Mouse (Mus musculus) R1 (cell line): ENCODE data around the gene Fkbp8.

Experiments used
- DNase-seq: peaks from one replicate; pipeline ENCODE4 v3.0.0-alpha.2; 2018; ENCODE audit warnings: low read depth, low spot score

Gene Fkbp8

GRCm38 (mm10) chr8:70555079-70555747 lies 27.7 kb downstream of the Fkbp8 start:
- peak; percentile 79 for DNase-seq

GRCm38 (mm10) chr8:70558334-70558733 lies 30.8 kb downstream of the Fkbp8 start:
- DNase-seq, result peak; percentile 21

GRCm38 (mm10) chr8:70558983-70559382 lies 31.5 kb downstream of the Fkbp8 start:
- DNase-seq, result peak; percentile 54

GRCm38 (mm10) chr8:70560096-70560495 lies 32.6 kb downstream of the Fkbp8 start:
- peak; percentile 36 for DNase-seq

DNA sequence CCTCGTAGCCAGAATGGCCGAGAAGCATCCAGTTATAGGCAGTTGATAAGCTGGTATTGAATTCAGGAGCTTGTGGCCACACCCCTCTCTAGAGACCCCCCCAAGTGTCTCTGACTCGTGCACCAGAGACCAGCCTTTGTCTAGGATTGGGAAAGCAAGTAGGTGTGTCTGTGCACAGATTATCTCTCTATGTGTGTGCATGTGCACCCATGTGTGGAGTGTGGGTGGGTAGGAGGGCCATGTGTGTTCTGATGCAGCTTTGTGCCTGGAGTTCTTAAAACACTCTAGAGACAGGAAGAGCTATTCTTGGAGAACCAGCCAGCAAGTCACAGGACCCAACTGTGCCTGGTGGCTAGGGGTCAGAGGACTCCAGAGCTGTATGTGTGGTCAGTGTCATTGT lies 33.0 kb downstream of the Fkbp8 start:
- no peak for DNase-seq

DNA sequence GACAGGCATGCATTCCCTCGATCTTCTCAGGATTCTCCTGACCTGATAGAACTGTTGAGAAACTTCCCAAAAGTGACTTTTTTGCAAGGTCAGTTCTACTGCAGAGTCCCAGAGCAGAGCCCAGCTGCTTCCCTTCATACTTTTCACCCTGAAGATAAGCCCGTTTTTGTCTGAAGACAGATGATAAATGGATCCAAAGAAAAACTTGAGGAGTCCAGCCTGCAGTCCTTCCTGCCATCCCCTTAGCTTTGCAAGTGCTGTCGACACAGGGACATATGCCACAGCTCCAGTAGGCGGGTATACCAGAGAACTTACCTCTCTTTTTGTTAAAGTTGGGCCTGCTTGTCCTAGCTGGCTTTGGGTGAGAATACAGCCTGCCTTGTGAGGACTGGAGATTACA lies 33.8 kb downstream of the Fkbp8 start:
- DNase-seq, result no peak

GRCm38 (mm10) chr8:70561809-70562535 lies 34.4 kb downstream of the Fkbp8 start:
- DNase-seq, result peak; percentile 21

DNA sequence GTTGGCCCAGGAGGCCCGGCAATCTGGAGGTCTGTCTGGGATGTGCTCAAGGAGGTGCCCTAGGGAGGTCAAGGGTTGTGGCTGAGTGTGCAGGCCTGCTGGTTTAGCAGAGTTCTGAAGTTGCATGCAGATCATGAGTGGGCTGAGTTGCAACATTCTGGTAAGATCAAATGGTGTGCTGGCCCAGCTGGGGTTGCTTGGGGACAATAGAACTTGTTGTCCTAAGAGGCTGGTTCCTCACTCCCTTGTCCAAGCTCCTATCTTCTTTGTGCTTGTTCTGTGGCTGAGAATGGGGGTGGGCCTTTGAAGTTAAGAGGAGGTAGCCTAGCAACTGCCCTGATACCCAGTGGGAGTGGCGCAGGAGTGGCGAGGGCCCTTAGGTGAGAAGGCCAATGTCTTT lies 35.3 kb downstream of the Fkbp8 start:
- peak; percentile 10 for DNase-seq

DNA sequence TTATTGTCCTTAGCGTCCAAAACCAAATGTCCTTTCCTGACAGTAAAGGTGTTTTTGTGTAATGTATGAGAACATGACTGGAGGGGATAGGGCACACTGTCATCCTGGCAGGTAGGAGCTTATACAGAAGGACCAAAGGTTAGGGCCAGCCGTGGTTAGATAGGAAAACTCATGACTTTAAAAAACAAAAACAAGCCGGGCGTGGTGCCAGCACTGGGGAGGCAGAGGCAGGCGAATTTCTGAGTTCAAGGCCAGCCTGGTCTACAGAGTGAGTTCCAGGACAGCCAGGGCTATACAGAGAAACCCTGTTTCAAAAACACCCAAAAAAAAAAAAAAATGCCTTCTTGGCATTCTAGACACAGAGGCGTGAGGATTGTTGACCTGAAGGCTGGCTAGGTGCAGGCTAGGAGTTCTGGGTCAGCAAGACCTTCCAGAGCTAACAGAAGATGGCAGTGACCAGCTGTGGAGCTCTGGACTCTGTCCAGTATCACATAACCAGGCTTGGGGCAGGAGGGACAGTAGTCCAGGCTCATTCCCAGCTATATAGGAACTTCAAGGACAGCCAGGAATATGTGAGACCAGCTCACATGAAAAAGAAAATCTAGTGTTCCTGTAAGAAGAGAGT lies 36.4 kb downstream of the Fkbp8 start:
- no peak for DNase-seq

DNA sequence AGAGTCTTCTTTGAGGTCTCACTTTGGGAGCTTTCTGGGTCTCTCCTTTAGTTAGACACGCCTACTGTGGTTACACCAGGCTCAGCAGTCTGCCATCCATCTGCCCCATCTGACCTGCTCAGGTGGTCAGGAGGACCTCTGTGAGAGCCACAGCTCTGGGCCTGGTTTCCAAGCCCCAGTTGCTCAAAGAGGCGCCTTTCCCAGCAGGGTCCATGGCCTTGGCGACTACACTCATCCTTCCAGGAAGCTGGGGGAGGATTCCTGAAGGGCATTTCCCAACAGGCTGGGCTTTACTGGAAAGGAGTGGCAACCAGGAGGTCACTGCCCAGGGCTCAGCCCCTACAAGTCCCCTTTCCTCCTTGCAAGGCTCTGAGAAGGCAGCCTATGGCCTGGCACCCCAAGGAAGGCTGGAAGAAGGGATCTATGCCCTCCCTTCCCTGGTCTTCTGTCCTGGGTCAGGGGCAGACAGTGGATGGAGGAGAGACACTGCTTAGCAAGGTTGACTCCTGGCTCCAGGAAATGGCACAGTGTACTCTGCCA lies 37.2 kb downstream of the Fkbp8 start:
- DNase-seq, result no peak

GRCm38 (mm10) chr8:70565561-70565960 lies 38.0 kb downstream of the Fkbp8 start:
- DNase-seq, result no peak

DNA sequence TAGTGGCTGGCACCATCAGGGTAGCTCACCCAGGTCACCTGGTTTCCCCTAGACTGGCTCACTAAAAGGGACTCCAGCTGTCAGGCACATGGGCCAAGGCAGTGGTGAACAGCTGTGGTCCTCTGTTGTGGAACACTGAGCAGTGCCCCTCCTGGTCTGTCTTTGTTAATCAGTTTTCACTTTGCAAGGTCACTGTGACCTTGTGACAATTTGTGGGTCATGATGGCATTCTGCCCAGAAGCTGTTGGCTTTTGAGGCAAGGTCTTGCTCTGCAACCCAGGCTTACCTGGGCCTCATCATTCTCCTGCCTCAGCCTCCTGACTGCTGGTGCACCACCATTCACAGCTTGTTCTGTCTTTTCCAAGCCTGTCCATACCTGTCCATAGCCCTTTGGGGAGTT lies 42.8 kb downstream of the Fkbp8 start:
- DNase-seq, result no peak

GRCm38 (mm10) chr8:70570990-70571389 lies 43.5 kb downstream of the Fkbp8 start:
- DNase-seq, result no peak

DNA sequence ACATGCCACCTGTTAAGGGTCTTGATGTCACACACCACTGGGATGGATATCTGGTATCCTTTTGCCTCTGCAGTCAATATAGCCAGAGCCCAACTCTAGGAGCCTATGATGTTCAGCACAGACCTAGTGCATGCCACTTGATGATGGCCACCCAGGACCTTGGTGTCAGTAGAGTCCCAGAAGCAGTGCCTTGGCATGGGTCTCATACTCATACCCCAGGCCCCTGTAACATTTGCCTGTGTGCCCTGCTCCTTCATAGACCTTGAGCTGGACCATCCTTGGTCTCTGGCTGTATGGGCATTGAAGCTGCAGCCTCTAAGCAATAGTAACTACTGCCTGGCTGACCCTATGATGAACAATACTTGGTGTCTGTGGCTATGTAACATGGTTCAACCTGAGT lies 46.8 kb downstream of the Fkbp8 start:
- DNase-seq, result no peak

GRCm38 (mm10) chr8:70574915-70575314 lies 47.4 kb downstream of the Fkbp8 start:
- peak; percentile 37 for DNase-seq

DNA sequence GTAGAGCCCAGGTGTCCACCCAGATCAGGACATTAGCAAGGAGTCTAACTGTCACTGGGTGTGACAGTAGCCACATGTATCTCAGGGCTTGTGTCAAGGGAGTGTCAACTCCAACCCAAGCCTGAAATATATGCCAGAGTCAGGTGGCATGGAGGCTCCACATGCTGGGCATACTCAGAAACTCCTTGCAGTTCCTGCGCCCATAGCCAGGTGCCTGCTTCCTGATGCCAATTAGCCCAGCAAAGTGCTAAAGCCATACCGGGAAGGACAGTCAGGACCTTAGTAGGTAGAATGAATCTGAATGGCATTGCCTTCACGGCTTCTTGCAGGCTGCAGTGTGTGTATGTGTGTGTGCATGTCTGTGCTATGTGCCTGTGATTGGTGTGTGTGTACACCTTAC lies 49.7 kb downstream of the Fkbp8 start:
- no peak for DNase-seq

DNA sequence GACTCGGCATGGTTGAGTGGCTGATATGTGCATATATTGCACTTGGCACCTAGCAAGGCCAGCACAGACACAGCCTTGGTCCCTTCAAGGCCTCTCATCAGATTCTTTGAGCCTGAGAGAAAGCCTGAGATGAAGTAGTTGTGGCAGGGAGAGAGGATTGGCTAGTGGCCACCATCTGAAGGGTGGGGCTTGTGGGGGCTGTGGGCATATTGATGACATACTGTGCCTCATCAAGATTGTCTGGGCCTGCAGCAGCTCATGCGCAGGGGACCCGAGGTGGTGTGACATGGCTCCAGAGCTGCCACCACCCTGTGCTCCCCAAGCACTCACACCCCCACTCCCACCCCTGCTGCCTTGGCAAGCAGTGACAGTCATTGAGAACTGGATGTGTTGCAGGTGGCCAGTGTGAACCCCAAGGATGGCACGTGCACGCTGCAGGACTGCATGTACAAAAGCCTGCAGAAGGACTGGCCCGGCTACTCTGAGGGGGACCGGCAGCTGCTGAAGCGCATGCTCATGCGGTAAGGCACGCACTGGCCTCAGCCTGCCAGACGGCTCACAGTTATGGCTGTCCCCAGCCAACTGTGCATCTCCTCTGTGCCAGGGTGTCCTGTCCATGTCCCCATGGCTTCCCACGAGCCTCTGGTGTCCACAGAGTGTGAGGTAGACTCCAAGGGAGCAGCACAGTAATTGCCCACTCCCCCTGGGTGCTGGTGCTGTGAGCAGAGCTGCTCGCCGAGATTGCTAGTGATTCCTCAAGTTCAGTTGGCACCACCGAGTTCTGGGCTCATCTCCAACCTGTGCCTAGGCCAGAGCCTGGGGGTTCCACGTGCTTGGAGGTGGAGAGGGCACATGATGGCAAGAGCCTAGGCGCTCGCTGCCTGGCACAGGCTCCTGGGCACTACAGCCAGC lies 56.2 kb downstream of the Fkbp8 start:
- DNase-seq, result no peak

DNA sequence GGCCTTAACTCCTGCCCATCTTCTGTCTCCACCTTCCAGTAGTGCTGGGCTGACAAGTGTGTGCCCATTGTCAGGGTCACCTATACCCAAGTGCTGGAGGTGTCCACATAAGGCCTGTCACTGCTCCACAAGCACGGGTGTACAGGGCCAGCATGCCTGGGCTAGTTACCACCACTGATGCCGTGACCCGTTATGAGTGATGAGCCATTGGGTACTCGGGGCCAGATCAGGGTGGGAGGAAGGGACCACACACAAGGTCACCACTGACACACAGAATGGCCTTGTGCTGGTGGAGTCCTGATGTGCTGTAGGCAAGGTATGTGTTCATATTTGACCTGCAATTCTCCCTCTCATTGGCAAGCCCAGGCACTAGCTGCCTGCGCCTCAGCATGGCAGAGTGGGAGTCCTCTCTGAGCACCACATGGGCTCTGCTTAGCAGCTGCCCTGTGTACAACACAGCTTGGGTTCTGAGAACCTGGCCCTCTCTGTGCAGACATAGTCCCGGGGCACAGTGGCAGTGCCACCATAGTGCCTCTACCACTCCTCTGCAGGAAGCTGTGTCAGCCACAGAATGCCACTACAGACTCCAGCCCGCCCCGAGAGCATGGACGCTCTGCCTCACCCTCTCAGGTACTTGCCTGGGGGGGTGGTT lies 57.2 kb downstream of the Fkbp8 start:
- no peak for DNase-seq
